Mouse (Mus musculus): Measurements from ENCODE around the gene Bcl7a.

The Bcl7a gene

GRCm38 (mm10) chr5:123343707-123344627 is at the start of gene Bcl7a:
Gene Bcl7a (plus strand): TSS chr5:123343834.
- peak; percentile 91 for DNase-seq

GRCm38 (mm10) chr5:123294653-123295052 is 49.0 kb upstream of the Bcl7a start:
- no peak for DNase-seq

DNA sequence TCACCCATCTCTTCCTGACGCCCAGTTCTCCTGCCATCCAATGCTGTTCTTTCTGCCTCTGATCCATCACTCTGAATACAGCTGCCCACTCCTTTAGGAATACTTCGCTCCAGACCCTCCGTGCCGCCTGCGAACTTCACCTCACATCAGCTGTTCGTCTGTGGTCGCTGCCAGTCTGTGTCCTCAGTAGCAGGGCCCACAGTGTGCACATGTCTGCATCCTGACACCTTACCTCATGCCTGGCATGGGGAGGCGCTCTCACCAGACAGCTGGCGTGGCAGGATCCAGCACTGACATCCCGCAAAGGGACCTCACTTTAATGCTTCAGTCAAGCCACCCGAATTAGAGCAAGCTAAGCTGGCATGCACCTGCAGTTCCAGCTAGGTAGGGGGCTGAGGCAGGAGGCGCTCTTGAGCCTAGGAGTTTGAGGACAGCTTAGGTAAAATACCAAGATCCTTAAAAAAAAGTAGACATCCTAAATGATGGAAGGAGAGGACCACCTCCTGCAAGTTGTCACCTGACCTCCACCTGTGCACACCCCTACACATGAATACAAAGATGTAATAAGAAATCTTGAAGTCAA is 47.3 kb upstream of the Bcl7a start:
- DNase-seq = no peak

DNA sequence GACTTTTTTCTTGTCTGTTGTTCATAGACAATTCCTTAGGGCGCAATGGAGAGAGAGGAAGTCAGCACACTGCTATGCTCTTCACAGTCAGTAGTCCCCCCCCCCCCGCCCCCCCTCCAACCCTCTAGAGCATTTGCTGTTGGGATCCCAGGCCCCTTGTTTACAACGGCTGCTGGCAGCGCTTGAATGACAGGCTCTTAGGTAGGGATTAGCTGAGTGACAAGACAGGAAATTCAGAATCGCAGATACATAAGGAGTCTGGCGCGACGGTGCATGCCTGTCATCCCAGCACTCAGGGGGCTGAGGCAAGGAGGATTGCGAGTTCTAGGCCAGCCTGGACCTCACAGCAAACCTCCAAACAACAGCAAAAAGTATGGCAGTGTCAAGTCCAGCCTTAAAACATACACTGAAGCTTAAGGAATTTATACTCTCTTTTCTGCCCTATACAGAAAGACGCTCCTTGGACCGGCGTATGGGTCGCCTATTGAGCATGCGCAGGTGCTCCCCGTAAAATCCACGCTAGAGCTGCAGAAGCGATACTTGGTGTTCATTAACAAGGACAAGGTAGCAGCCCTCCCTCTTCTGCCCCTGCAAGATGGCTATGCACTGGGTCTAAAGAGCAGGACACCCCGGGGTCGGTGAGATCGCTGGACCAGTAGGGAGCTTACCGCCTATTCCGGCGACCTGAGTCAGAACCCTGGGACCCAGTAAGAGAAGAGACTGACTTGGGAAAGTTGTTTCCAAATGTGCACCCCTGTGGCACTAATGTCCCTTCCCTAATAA is 46.5 kb upstream of the Bcl7a start:
- no peak for DNase-seq

DNA sequence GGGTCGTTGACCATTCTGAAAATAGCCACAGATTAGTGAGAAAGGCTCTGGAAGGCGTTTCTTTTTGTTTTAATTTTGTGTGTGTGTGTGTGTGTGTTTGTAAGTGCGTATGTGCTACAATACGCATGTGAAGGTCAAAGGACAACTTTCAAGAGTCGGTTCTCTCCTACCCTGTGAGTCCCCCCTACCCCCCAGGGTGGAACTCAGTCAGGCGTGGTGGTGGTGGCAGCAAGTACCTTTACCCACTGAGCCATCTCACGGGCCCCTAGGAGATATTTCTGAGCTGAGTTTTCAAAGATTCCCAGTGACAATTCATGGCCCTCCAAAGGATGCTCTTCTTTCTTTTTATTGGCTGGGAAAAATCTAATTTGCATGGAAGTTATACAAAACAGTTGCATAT is 45.8 kb upstream of the Bcl7a start:
- no peak for DNase-seq

DNA sequence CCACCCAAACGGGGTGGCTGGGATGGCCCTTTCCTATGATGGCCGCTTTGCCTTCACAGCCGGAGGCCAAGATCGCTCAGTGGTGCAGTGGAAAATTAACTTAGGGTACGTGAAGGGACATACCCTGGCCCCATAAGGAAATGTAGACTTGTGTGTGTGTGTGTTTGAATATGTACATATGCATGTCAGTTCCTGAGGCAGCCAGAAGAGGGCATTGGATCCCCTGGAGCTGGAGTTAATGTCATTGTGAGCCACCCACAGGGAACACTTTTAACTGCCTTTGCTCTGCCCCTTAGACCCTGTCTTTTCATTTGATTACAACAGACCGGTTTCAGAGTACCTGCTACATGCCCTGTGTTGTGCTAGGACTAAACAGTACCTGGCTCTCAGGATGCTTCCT is 45.1 kb upstream of the Bcl7a start:
- DNase-seq = no peak

DNA sequence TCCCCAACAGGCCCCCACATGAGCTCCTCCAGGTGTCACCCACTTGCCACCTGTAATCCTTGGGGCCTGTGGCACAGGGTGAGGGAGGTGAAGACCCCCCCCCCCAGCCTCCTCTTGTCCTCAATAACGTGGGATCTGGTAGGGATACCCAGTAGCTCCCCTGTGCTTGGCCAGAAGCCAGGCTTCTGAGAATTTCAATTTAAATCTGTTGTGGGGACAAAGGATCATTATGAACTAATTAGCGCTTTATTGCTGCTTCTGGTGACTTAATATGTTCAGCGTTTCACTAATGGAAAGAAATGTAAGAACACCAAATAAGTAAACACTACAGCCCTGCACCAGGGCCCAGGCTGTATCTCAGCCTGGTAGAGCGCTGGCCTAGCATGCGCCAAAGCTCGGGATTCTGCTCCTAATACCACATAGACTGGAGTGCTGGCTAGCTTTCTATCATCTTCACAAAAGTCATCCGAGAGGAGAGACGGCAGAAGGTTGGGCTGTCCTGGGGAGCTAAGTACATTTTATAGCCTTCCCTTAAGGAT is 43.1 kb upstream of the Bcl7a start:
- no peak for DNase-seq

DNA sequence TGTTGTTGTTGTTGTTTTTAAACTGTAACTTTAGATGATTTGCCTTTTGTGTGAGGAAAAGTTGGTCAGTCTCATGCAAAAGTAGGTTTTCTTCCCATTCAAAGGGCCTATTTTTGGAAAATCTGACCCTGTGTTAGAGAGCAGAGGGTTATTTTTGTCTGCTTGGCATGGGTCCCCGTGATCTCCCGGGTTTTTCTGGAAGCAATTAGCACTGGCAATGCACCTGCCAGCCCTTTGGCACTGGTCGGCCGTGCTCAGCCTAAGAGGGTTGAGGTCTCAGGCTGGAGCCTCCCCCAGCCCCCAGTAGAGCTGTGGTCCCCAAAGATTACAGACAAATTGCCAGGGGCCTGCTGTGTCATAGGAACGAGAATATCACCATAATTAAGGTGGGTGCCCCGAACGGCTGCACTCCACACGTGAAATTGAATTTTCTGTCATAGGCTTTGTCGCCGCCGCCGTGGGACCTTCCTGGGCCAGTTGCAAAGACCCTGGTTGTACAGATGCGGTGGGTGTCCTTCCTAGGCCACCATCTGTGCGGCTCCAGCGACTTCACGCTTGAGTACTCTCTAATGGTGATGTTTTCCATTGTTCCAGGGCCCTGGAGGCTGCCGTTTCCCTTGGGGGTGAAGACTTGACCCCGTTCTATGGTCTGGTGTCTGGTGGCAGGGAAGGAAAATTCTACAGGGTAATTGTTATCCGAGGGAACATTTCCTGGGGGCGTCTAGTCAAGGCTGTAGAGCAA is 41.7 kb upstream of the Bcl7a start:
- no peak for DNase-seq

GRCm38 (mm10) chr5:123307630-123308282 is 35.9 kb upstream of the Bcl7a start:
- DNase-seq = no peak

DNA sequence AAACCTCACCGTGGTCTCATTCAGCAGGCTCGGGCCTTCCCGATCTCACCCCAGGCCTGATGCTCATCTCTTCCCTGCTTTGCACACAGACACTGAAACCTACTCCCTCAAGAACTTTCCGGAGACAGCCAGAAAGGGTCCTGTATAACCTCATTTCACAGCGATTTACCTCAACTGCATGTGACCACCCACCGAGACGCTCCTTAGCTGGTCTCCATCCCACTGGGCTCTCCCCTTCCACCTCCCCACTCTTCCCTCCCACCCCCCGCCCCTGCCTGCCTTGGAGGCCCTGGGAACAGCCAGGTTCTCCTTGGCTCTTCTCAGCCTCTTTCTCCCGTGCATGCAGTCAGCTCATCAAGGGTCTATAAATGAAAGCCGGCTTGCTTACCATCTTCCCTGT is 33.8 kb upstream of the Bcl7a start:
- no peak for DNase-seq

DNA sequence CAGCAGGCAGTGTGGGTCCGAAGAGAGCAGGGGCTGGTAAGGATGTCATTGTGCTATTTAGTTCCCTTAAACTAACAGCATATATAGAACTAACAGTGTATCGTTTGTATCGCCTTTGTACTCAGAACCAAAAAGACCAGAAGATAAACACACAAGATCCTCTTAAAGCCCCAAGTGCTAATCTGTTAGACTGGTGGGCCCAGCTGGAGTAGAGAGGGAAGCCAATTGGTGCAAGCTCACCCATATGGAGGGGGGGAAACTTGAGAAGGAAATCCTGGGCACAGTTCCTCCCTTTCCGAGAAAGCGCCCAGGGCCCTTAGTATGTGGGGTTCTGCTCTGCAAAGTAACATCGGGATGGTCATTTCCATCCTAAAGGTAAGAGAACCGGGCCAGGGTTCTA is 33.4 kb upstream of the Bcl7a start:
- no peak for DNase-seq

DNA sequence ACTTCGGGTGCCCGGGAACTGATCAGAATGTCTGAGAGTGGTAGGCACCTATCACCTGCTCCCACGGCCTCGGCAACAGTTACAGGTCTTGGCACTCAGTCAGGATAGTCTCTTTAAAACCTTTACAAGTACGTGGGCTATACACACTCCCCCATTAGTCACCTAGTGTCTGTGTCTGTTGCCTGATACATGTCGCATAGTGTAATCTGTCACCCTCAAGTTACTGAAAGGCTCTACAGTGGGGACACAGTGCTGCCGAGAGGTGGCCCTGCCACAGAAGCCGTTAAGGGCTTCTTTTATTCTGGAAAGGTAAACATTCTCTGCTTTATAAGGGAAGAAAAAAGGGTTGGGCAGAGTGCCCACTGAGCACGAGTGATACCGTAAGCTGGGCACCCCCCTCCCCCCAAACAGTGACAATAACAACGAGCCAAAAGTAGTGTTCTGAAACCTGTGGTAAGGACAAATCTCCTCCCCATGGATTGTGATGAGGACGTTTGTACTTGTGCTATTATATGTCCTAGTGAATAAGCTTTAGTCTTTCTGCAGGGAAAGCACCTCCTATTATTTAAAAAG is 30.5 kb upstream of the Bcl7a start:
- DNase-seq = no peak

- no peak for DNase-seq
Observed at GRCm38 (mm10) chr5:123313851-123314380, 29.7 kb upstream of the Bcl7a start.

GRCm38 (mm10) chr5:123315219-123315866 is 28.3 kb upstream of the Bcl7a start:
- no peak for DNase-seq

- DNase-seq = no peak
Observed at GRCm38 (mm10) chr5:123317992-123318391, 25.6 kb upstream of the Bcl7a start.

GRCm38 (mm10) chr5:123320136-123320535 is 23.5 kb upstream of the Bcl7a start:
- DNase-seq = no peak

GRCm38 (mm10) chr5:123324242-123324641 is 19.4 kb upstream of the Bcl7a start:
- no peak for DNase-seq

- DNase-seq = peak; percentile 34
Observed at GRCm38 (mm10) chr5:123326006-123326750, 17.5 kb upstream of the Bcl7a start.

GRCm38 (mm10) chr5:123326751-123327148 is 16.9 kb upstream of the Bcl7a start:
- DNase-seq = peak; percentile 64

- no peak for DNase-seq
Observed at GRCm38 (mm10) chr5:123327686-123328085, 15.9 kb upstream of the Bcl7a start.

Data from right cerebral cortex, postnatal 25 days (tissue).